In the genomic region with DNA sequence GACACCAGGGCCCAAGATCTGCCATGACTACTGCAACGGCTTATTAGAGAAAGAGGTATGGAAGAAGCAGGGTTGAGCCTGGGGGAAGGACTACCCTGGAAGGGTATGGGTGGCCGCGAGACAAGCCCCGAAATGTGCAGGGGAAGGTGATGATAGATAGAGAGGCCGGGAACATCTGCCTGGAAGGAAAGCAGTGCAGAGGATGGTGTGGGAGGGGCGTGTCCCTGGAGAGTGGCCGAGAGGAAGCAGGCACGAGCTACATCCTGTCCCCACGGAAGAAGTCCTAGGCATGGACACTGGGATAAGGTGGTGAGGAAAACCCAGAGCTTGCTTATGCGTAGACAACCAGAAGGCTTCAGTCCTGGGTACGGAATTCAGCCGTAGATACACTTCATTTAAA, we compare ENCODE assay signal across 13 mouse cellular contexts. TPM values are rescaled to one million over a fixed set of nuclear protein-coding genes. Genes with fewer than 3 reads are reported as not detected.
DNase-seq lines count a peak whose midpoint lies in the region; ATAC-seq and TF ChIP-seq lines count a peak whose summit lies in the region.
"Had no signal": no experiment of that assay in that cellular context is flagged by ENCODE, and none has a peak within 500 bp of the region (broad histone marks: within the 10 kb centered on the region; RNA-seq: fewer than 3 reads in every experiment).

No protein-coding gene starts in this region.

- peak overlapping the region; percentile 66 for H3K27ac ChIP-seq in hindbrain, embryonic 13.5 days
- no peak overlapping the region for H3K27ac ChIP-seq in hindbrain, embryonic 11.5 days (ENCODE audit: low read depth, low read length)
- peak overlapping the region; percentile 17; the same call in 1 of the 2 replicates for H3K27ac ChIP-seq in midbrain, embryonic 16.5 days (ENCODE audit: low read length)
- H3K27ac ChIP-seq in midbrain, postnatal 0 days (ENCODE audit: low read depth, low read length), result no peak overlapping the region
- no peak overlapping the region for H3K27ac ChIP-seq in lung, postnatal 0 days (ENCODE audit: low read length)
- peak overlapping the region; percentile 56; the same call in 1 of the 2 replicates for H3K27ac ChIP-seq in stomach, postnatal 0 days (replicated peaks)
- H3K27ac ChIP-seq in forebrain, embryonic 15.5 days (replicated peaks), result no peak overlapping the region
- H3K27ac ChIP-seq: kidney, postnatal 0 days had no signal

- ATAC-seq in hindbrain, embryonic 13.5 days (ENCODE audit: low FRiP score), result no peak
- ATAC-seq in hindbrain, embryonic 11.5 days (ENCODE audit: low FRiP score), result no peak
- ATAC-seq in midbrain, embryonic 16.5 days, result peak; percentile 22; the same call in 1 of the 2 replicates
- ATAC-seq in midbrain, postnatal 0 days (ENCODE audit: low FRiP score), result no peak
- ATAC-seq in lung, postnatal 0 days, result peak; percentile 59
- peak; percentile 38; the same call in 1 of the 2 replicates for ATAC-seq in stomach, postnatal 0 days (ENCODE audit: low FRiP score, low TSS enrichment)
- no peak for ATAC-seq in forebrain, embryonic 15.5 days (replicated peaks)

- WGBS in hindbrain, embryonic 13.5 days, result 79% methylated on average over 12 of the region's 12 CpGs
- 66% methylated on average over 12 of the region's 12 CpGs for WGBS in hindbrain, embryonic 11.5 days
- WGBS in midbrain, embryonic 16.5 days, result 78% methylated on average over 12 of the region's 12 CpGs
- 79% methylated on average over 12 of the region's 12 CpGs for WGBS in midbrain, postnatal 0 days
- 49% methylated on average over 12 of the region's 12 CpGs for WGBS in lung, postnatal 0 days
- 65% methylated on average over 12 of the region's 12 CpGs for WGBS in stomach, postnatal 0 days
- WGBS in forebrain, embryonic 15.5 days, result 92% methylated on average over 12 of the region's 12 CpGs

- no peak overlapping the region for H3K4me2 ChIP-seq in hindbrain, embryonic 13.5 days
- H3K4me2 ChIP-seq in hindbrain, embryonic 11.5 days (replicated peaks; ENCODE audit: low read depth, low read length), result no peak overlapping the region
- H3K4me2 ChIP-seq in midbrain, embryonic 16.5 days (ENCODE audit: low read length), result no peak overlapping the region
- H3K4me2 ChIP-seq in midbrain, postnatal 0 days (ENCODE audit: low read depth, low read length, poor library complexity, severe bottlenecking), result no peak overlapping the region
- H3K4me2 ChIP-seq in lung, postnatal 0 days (replicated peaks; ENCODE audit: low read depth, low read length), result no peak overlapping the region
- no peak overlapping the region for H3K4me2 ChIP-seq in stomach, postnatal 0 days (replicated peaks; ENCODE audit: low read depth)
- no peak overlapping the region for H3K4me2 ChIP-seq in forebrain, embryonic 15.5 days (replicated peaks)
- H3K4me2 ChIP-seq: liver, embryonic 11.5 days had no signal

- TF ChIP-seq EP300 in lung, postnatal 0 days (IDR thresholded peaks at IDR 0.05), result no peak
- no peak for TF ChIP-seq EP300 in stomach, postnatal 0 days (optimal IDR thresholded peaks at IDR 0.05)

- no peak overlapping the region for H3K9ac ChIP-seq in hindbrain, embryonic 13.5 days
- H3K9ac ChIP-seq in hindbrain, embryonic 11.5 days (ENCODE audit: low read depth, low read length), result no peak overlapping the region
- no peak overlapping the region for H3K9ac ChIP-seq in midbrain, embryonic 16.5 days (ENCODE audit: low read depth, low read length)
- H3K9ac ChIP-seq in midbrain, postnatal 0 days (replicated peaks; ENCODE audit: low read length, poor library complexity, severe bottlenecking), result no peak overlapping the region
- no peak overlapping the region for H3K9ac ChIP-seq in lung, postnatal 0 days (replicated peaks; ENCODE audit: low read depth)
- H3K9ac ChIP-seq in stomach, postnatal 0 days (ENCODE audit: low read length), result no peak overlapping the region
- H3K9ac ChIP-seq in forebrain, embryonic 15.5 days (replicated peaks), result no peak overlapping the region

- H3K27me3 ChIP-seq in hindbrain, embryonic 13.5 days, result no peaks in the 10 kb centered on the region
- no peaks in the 10 kb centered on the region for H3K27me3 ChIP-seq in hindbrain, embryonic 11.5 days (ENCODE audit: control insufficient read depth, insufficient read depth, low read length)
- no peaks in the 10 kb centered on the region for H3K27me3 ChIP-seq in midbrain, embryonic 16.5 days (ENCODE audit: control insufficient read depth, insufficient read depth, low read depth, low read length)
- H3K27me3 ChIP-seq in midbrain, postnatal 0 days (ENCODE audit: insufficient read depth, low read length), result no peaks in the 10 kb centered on the region
- no peaks in the 10 kb centered on the region for H3K27me3 ChIP-seq in lung, postnatal 0 days (replicated peaks; ENCODE audit: insufficient read depth, low read length)
- H3K27me3 ChIP-seq in stomach, postnatal 0 days (ENCODE audit: control insufficient read depth, insufficient read depth, low read length), result no peaks in the 10 kb centered on the region
- H3K27me3 ChIP-seq in forebrain, embryonic 15.5 days, result no peaks in the 10 kb centered on the region

- H3K4me1 ChIP-seq in hindbrain, embryonic 13.5 days (replicated peaks), result peaks cover 33% of the 10 kb centered on the region
- H3K4me1 ChIP-seq in hindbrain, embryonic 11.5 days (replicated peaks; ENCODE audit: control insufficient read depth, insufficient read depth, low read length), result no peaks in the 10 kb centered on the region
- peaks cover 7% of the 10 kb centered on the region for H3K4me1 ChIP-seq in midbrain, embryonic 16.5 days (ENCODE audit: control insufficient read depth, insufficient read depth, low read length)
- H3K4me1 ChIP-seq in midbrain, postnatal 0 days (ENCODE audit: insufficient read depth, low read length), result no peaks in the 10 kb centered on the region
- H3K4me1 ChIP-seq in lung, postnatal 0 days (ENCODE audit: insufficient read depth, low read depth, low read length), result no peaks in the 10 kb centered on the region; the same call in 1 of the 2 replicates
- peaks cover 13% of the 10 kb centered on the region; the same call in 1 of the 2 replicates for H3K4me1 ChIP-seq in stomach, postnatal 0 days (replicated peaks; ENCODE audit: control insufficient read depth, insufficient read depth)
- H3K4me1 ChIP-seq in forebrain, embryonic 15.5 days, result no peaks in the 10 kb centered on the region

- TF ChIP-seq CTCF in midbrain, postnatal 0 days (IDR thresholded peaks at IDR 0.05), result no peak
- TF ChIP-seq CTCF in lung, postnatal 0 days (IDR thresholded peaks at IDR 0.05), result no peak
- TF ChIP-seq CTCF in stomach, postnatal 0 days (IDR thresholded peaks at IDR 0.05; ENCODE audit: low read depth), result no peak

- intact Hi-C loops in left cerebral cortex, postnatal 25 days (cut with DNase I), result no loop called here

- H3K4me3 ChIP-seq in hindbrain, embryonic 13.5 days, result no peak overlapping the region
- H3K4me3 ChIP-seq in hindbrain, embryonic 11.5 days (ENCODE audit: low read depth, low read length), result no peak overlapping the region
- no peak overlapping the region for H3K4me3 ChIP-seq in midbrain, embryonic 16.5 days (ENCODE audit: low read depth, low read length)
- no peak overlapping the region for H3K4me3 ChIP-seq in midbrain, postnatal 0 days (ENCODE audit: low read depth, low read length)
- no peak overlapping the region for H3K4me3 ChIP-seq in lung, postnatal 0 days (ENCODE audit: low read depth, low read length)
- H3K4me3 ChIP-seq in stomach, postnatal 0 days (ENCODE audit: low read depth, low read length), result no peak overlapping the region
- H3K4me3 ChIP-seq in forebrain, embryonic 15.5 days, result no peak overlapping the region

- no peaks in the 10 kb centered on the region for H3K9me3 ChIP-seq in hindbrain, embryonic 13.5 days
- no peaks in the 10 kb centered on the region for H3K9me3 ChIP-seq in hindbrain, embryonic 11.5 days (ENCODE audit: control insufficient read depth, low read length)
- H3K9me3 ChIP-seq in midbrain, embryonic 16.5 days (replicated peaks; ENCODE audit: control insufficient read depth, low read length, poor library complexity, severe bottlenecking), result no peaks in the 10 kb centered on the region
- H3K9me3 ChIP-seq in midbrain, postnatal 0 days (ENCODE audit: low read length), result no peaks in the 10 kb centered on the region
- H3K9me3 ChIP-seq in lung, postnatal 0 days (ENCODE audit: low read length), result no peaks in the 10 kb centered on the region
- no peaks in the 10 kb centered on the region for H3K9me3 ChIP-seq in stomach, postnatal 0 days (ENCODE audit: control insufficient read depth, low read length)
- no peaks in the 10 kb centered on the region for H3K9me3 ChIP-seq in forebrain, embryonic 15.5 days

- DNase-seq in hindbrain, embryonic 11.5 days (ENCODE audit: low spot score), result no peak
- no peak for DNase-seq in midbrain, postnatal 0 days (ENCODE audit: low spot score)
- peak; percentile 42 for DNase-seq in lung, postnatal 0 days (ENCODE audit: low spot score)
- DNase-seq in stomach, postnatal 0 days (ENCODE audit: low spot score), result no peak
- no peak for DNase-seq in left cerebral cortex, postnatal 25 days (ENCODE audit: low spot score in 2 of 2)
- DNase-seq: cerebellum, postnatal 25 days; right cerebral cortex, postnatal 4 days had no signal

- 0 out of 2 replicates have a peak, but pooled peaks cover 3% of the 10 kb centered on the region for H3K36me3 ChIP-seq in hindbrain, embryonic 13.5 days
- no peaks in the 10 kb centered on the region for H3K36me3 ChIP-seq in hindbrain, embryonic 11.5 days (ENCODE audit: control insufficient read depth, insufficient read depth, low read length)
- no peaks in the 10 kb centered on the region for H3K36me3 ChIP-seq in midbrain, embryonic 16.5 days (ENCODE audit: control insufficient read depth, insufficient read depth, low read length)
- H3K36me3 ChIP-seq in midbrain, postnatal 0 days (ENCODE audit: insufficient read depth, low read length), result no peaks in the 10 kb centered on the region
- no peaks in the 10 kb centered on the region for H3K36me3 ChIP-seq in lung, postnatal 0 days (ENCODE audit: insufficient read depth, low read length)
- no peaks in the 10 kb centered on the region for H3K36me3 ChIP-seq in stomach, postnatal 0 days (ENCODE audit: control insufficient read depth, insufficient read depth, low read length)
- no peaks in the 10 kb centered on the region for H3K36me3 ChIP-seq in forebrain, embryonic 15.5 days

RNA-seq across cellular contexts. Expression of a gene that starts 56.9 kb away (rescaled TPM):
- 7.7 and 8.9 TPM in 2 replicates for polyA plus RNA-seq in hindbrain, embryonic 13.5 days (2015; fragmentation: Nextera tagmentation; extraction: Ambion mirVana)
- polyA plus RNA-seq in hindbrain, embryonic 11.5 days (2014; fragmentation: Nextera tagmentation; extraction: Ambion mirVana), result 7.3 and 11.5 TPM in 2 replicates
- polyA plus RNA-seq in midbrain, embryonic 16.5 days (2015; fragmentation: Nextera tagmentation; extraction: Ambion mirVana), result 5.6 and 6.9 TPM in 2 replicates
- total RNA-seq in midbrain, postnatal 0 days (2014; rRNA removed), result 11.1 and 11.3 TPM in 2 replicates
- polyA plus RNA-seq in midbrain, postnatal 0 days (2015; fragmentation: Nextera tagmentation; extraction: Ambion mirVana), result 3.3 and 4.0 TPM in 2 replicates
- 3.5 TPM in 2 replicates for polyA plus RNA-seq in lung, postnatal 0 days (2015; fragmentation: Nextera tagmentation; extraction: Ambion mirVana)
- 4.1 and 4.5 TPM in 2 replicates for polyA plus RNA-seq in stomach, postnatal 0 days (2015; fragmentation: Nextera tagmentation; extraction: Ambion mirVana)
- total RNA-seq in left cerebral cortex, postnatal 25 days (2021), result 1 to 10 TPM; 3.8 to 4.3 TPM
- polyA plus RNA-seq in forebrain, embryonic 15.5 days (2015; fragmentation: Nextera tagmentation; extraction: Ambion mirVana), result 5.0 and 5.7 TPM in 2 replicates
- total RNA-seq: megakaryocyte-erythroid progenitor cell, adult 5-6 weeks had no signal

Comparison
In these comparisons a context has a peak if more than half of its experiments do, and no peak if none do; other contexts are left out.
1. ATAC-seq: peak in midbrain, embryonic 16.5 days (single experiment), lung, postnatal 0 days (single experiment) and stomach, postnatal 0 days (single experiment); none in hindbrain, embryonic 13.5 days (single experiment), hindbrain, embryonic 11.5 days (single experiment), midbrain, postnatal 0 days (single experiment) and forebrain, embryonic 15.5 days (single experiment).
2. H3K27ac ChIP-seq: peak in hindbrain, embryonic 13.5 days (single experiment), midbrain, embryonic 16.5 days (single experiment) and stomach, postnatal 0 days (single experiment); none in hindbrain, embryonic 11.5 days (single experiment), midbrain, postnatal 0 days (single experiment), lung, postnatal 0 days (single experiment) and forebrain, embryonic 15.5 days (single experiment).